Comparison of ENCODE assay signal across 31 mouse cellular contexts in the genomic region with DNA sequence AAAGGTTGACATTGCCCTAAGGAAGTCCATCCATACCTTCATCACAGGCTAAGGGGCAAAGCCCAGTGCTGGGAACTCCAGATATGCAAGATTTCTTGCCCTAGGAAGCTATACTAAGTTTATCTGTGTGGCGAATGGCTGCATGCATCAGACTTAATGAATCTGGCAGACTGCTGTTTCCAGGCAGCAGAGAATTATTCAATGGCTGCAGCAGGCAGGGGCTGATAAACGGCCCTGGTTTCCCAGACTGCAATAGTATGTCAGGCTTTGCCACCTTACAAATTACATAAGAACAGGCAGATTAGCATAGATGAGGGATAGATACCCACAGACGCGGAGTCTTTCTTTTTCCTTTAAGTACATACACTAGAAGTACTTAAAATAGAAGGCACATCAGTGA.
DNase-seq lines count a peak whose midpoint lies in the region; ATAC-seq lines count a peak whose summit lies in the region.
"Had no signal": no experiment of that assay in that cellular context is flagged by ENCODE, and none has a peak within 500 bp of the region (broad histone marks: within the 10 kb centered on the region; RNA-seq: fewer than 3 reads in every experiment).

No protein-coding gene starts in this region.

- no peak for DNase-seq in hindbrain, embryonic 10.5 days (ENCODE audit: low spot score)
- DNase-seq in neural tube, embryonic 10.5 days (ENCODE audit: extremely low spot score, low spot score): no peak
- DNase-seq in layer of hippocampus, adult 8-10 months (ENCODE audit: low spot score in 2 of 2): no peak
- no peak for DNase-seq in urinary bladder, postnatal 14 days (ENCODE audit: low spot score)
- DNase-seq: adrenal gland, adult 2 months; B cell, adult 2 months; cerebellum, adult 18-20 months; cerebellum, postnatal 14 days; forebrain, postnatal 0 days; gastrocnemius, adult 2 months; heart, postnatal 4 days; kidney, adult 9 months; kidney, postnatal 14 days; liver; lung, postnatal 36 days; spleen, adult 18-20 months had no signal

- peaks cover 8% of the 10 kb centered on the region; the same call in 1 of the 2 replicates for H3K4me1 ChIP-seq in hindbrain, embryonic 15.5 days (replicated peaks)
- no peaks in the 10 kb centered on the region for H3K4me1 ChIP-seq in hindbrain, embryonic 10.5 days (replicated peaks)
- peaks cover 20% of the 10 kb centered on the region for H3K4me1 ChIP-seq in neural tube, embryonic 13.5 days (replicated peaks)
- peaks cover 6% of the 10 kb centered on the region; the same call in 1 of the 2 replicates for H3K4me1 ChIP-seq in midbrain, embryonic 15.5 days
- H3K4me1 ChIP-seq: forebrain, embryonic 10.5 days; heart, embryonic 15.5 days; limb, embryonic 10.5 days; liver, embryonic 15.5 days; lung, embryonic 15.5 days; megakaryocyte, embryonic 14.5 days; neural tube, embryonic 12.5 days had no signal

- H3K4me3 ChIP-seq in hindbrain, embryonic 15.5 days: no peak overlapping the region
- no peak overlapping the region for H3K4me3 ChIP-seq in hindbrain, embryonic 10.5 days
- no peak overlapping the region for H3K4me3 ChIP-seq in neural tube, embryonic 13.5 days
- no peak overlapping the region for H3K4me3 ChIP-seq in midbrain, embryonic 15.5 days
- H3K4me3 ChIP-seq: forebrain, embryonic 10.5 days; gastrocnemius, adult 2 months; heart, embryonic 15.5 days; layer of hippocampus, adult 2 months; limb, embryonic 10.5 days; liver, embryonic 15.5 days; lung, embryonic 15.5 days; megakaryocyte, embryonic 14.5 days; neural tube, embryonic 12.5 days had no signal

- no peaks in the 10 kb centered on the region for H3K27me3 ChIP-seq in hindbrain, embryonic 15.5 days
- H3K27me3 ChIP-seq in hindbrain, embryonic 10.5 days (ENCODE audit: insufficient read depth, poor library complexity, severe bottlenecking): no peaks in the 10 kb centered on the region
- no peaks in the 10 kb centered on the region for H3K27me3 ChIP-seq in neural tube, embryonic 13.5 days
- H3K27me3 ChIP-seq in midbrain, embryonic 15.5 days (replicated peaks): no peaks in the 10 kb centered on the region
- H3K27me3 ChIP-seq: CH12.LX; heart, embryonic 15.5 days; liver, embryonic 15.5 days; lung, embryonic 15.5 days; megakaryocyte, embryonic 14.5 days; neural tube, embryonic 12.5 days; Patski had no signal

- ATAC-seq in hindbrain, embryonic 15.5 days (ENCODE audit: low FRiP score, low read depth): no peak
- no peak for ATAC-seq in neural tube, embryonic 13.5 days (ENCODE audit: low read depth)
- no peak for ATAC-seq in midbrain, embryonic 15.5 days (replicated peaks)
- ATAC-seq: forebrain, postnatal 0 days; intestine, embryonic 16.5 days; Patski had no signal

- H3K36me3 ChIP-seq in hindbrain, embryonic 15.5 days: no peaks in the 10 kb centered on the region
- no peaks in the 10 kb centered on the region for H3K36me3 ChIP-seq in hindbrain, embryonic 10.5 days
- no peaks in the 10 kb centered on the region for H3K36me3 ChIP-seq in neural tube, embryonic 13.5 days
- no peaks in the 10 kb centered on the region for H3K36me3 ChIP-seq in midbrain, embryonic 15.5 days (replicated peaks)
- H3K36me3 ChIP-seq: forebrain, embryonic 10.5 days; G1E; heart, embryonic 15.5 days; limb, embryonic 10.5 days; liver, embryonic 15.5 days; lung, embryonic 15.5 days; neural tube, embryonic 12.5 days had no signal

- WGBS in hindbrain, embryonic 15.5 days: 51% methylated on average over 4 of the region's 4 CpGs
- WGBS in hindbrain, embryonic 10.5 days: 78% methylated on average over 4 of the region's 4 CpGs
- WGBS in neural tube, embryonic 13.5 days: 39% methylated on average over 4 of the region's 4 CpGs
- 47% methylated on average over 4 of the region's 4 CpGs for WGBS in midbrain, embryonic 15.5 days

- H3K9ac ChIP-seq in hindbrain, embryonic 15.5 days: no peak overlapping the region
- no peak overlapping the region for H3K9ac ChIP-seq in neural tube, embryonic 13.5 days
- H3K9ac ChIP-seq in midbrain, embryonic 15.5 days: no peak overlapping the region
- H3K9ac ChIP-seq: forebrain, postnatal 0 days; heart, embryonic 15.5 days; liver, embryonic 15.5 days; lung, embryonic 15.5 days; neural tube, embryonic 12.5 days had no signal

- no peak overlapping the region for H3K4me2 ChIP-seq in hindbrain, embryonic 15.5 days
- no peak overlapping the region for H3K4me2 ChIP-seq in neural tube, embryonic 13.5 days
- H3K4me2 ChIP-seq in midbrain, embryonic 15.5 days: no peak overlapping the region
- H3K4me2 ChIP-seq: heart, embryonic 15.5 days; liver, embryonic 15.5 days; lung, embryonic 15.5 days; neural tube, embryonic 12.5 days had no signal

- H3K9me3 ChIP-seq in hindbrain, embryonic 15.5 days: no peaks in the 10 kb centered on the region
- no peaks in the 10 kb centered on the region for H3K9me3 ChIP-seq in hindbrain, embryonic 10.5 days
- no peaks in the 10 kb centered on the region for H3K9me3 ChIP-seq in neural tube, embryonic 13.5 days
- H3K9me3 ChIP-seq in midbrain, embryonic 15.5 days: no peaks in the 10 kb centered on the region
- H3K9me3 ChIP-seq: forebrain, embryonic 10.5 days; heart, embryonic 15.5 days; limb, embryonic 10.5 days; liver, embryonic 15.5 days; lung, embryonic 15.5 days; neural tube, embryonic 12.5 days had no signal

- peak overlapping the region; percentile 22; the same call in 1 of the 2 replicates for H3K27ac ChIP-seq in hindbrain, embryonic 15.5 days (replicated peaks)
- H3K27ac ChIP-seq in hindbrain, embryonic 10.5 days: no peak overlapping the region
- peak overlapping the region; percentile 57 for H3K27ac ChIP-seq in neural tube, embryonic 13.5 days (replicated peaks)
- peak overlapping the region; percentile 34 for H3K27ac ChIP-seq in midbrain, embryonic 15.5 days
- H3K27ac ChIP-seq: forebrain, embryonic 10.5 days; gastrocnemius, adult 2 months; heart, embryonic 15.5 days; layer of hippocampus, adult 2 months; limb, embryonic 10.5 days; liver, embryonic 15.5 days; lung, embryonic 15.5 days; neural tube, embryonic 12.5 days had no signal
